Mouse (Mus musculus) embryonic stem cell, embryonic (primary cell): ENCODE results near the gene Appbp2.

ENCODE experiments used
- CTCF ChIA-PET, 4 experiments: fragments of 300-600 bp in 2 of 4; fragments of 350-600 bp in 2 of 4; sonication (Branson Sonifier 250); formaldehyde crosslinking; loops; one replicate each; lab custom pipeline; 2022; ENCODE audit warnings: inconsistent platforms in 2 of 4; lab: Charles Lee
- POLR2A ChIA-PET, 4 experiments: fragments of 300-600 bp in 2 of 4; fragments of 350-600 bp in 2 of 4; sonication (Branson Sonifier 250); formaldehyde crosslinking; loops; one replicate each; lab custom pipeline; 2022; ENCODE audit warnings: antibody characterized with exemption in 4 of 4, inconsistent platforms in 1 of 4; lab: Charles Lee

Gene Appbp2

DNA sequence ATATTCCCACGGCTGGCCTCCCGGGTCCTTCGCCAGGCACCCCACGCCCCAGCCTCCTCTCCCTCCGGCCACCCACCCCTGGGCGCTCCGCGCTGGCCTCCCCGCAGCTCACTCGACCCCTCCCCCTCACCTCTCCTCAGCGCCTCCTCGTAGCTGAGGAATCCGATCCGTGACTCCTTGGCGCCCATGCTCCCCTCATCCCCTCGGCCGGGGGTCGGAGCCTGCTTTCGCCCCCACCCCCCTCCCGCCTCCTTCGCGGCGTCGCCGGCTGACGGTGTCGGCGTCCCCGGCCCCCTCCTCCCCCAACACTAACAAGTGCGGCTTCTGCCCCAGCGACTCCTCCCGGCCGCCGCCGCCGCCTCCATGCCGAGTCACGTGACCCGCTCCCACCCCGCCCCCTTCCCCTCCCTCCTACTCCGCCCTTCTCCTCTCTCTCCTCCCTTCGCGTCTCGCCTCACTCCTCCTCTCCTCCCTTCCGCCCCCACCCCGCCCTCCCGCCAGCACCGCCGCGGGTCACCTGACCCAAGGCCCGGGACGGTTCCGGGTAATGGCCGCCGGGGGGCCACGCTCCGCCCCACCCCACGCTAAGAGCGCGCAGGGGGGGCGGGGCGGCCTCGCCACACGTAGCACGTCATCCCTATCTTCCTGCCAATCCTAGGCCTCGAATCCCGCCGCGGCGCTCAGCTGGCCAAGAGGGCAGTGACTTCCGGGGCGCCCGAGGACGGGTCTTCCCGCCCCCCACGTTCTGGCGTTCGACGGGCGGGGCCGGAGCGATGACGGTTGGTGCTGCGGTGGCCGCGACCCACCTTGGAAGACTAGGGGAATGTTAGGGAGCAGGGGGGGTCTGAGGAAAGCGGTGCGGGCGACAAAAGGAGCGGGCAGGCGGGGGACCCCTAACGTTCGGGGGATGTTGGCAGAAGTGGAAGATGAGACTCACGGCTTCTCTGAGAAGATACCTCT is 95.1 kb downstream of the Appbp2 start, which contains the start of gene Usp32:
Gene Usp32, minus strand, starts transcription at position 581 of the 960 bp plus-strand sequence.
- POLR2A ChIA-PET, result interaction anchor here in 3 of 4 experiments (0.5 to 3.5 kb wide), 29 partner anchors 9 to 270 kb away, joined by 3 to 14 read pairs (median 4); partner anchors contain the start of genes Ppm1d (in 2 of the 3), Appbp2 (in 1 of the 3), Bcas3 (in 1 of the 3) and Ggnbp2 (in 1 of the 3)
- CTCF ChIA-PET, result interaction anchor here in 2 of 4 experiments (0.6 to 1.6 kb wide), 2 partner anchors 155 to 221 kb away, joined by 4 to 6 read pairs; no protein-coding TSS in a partner anchor

DNA sequence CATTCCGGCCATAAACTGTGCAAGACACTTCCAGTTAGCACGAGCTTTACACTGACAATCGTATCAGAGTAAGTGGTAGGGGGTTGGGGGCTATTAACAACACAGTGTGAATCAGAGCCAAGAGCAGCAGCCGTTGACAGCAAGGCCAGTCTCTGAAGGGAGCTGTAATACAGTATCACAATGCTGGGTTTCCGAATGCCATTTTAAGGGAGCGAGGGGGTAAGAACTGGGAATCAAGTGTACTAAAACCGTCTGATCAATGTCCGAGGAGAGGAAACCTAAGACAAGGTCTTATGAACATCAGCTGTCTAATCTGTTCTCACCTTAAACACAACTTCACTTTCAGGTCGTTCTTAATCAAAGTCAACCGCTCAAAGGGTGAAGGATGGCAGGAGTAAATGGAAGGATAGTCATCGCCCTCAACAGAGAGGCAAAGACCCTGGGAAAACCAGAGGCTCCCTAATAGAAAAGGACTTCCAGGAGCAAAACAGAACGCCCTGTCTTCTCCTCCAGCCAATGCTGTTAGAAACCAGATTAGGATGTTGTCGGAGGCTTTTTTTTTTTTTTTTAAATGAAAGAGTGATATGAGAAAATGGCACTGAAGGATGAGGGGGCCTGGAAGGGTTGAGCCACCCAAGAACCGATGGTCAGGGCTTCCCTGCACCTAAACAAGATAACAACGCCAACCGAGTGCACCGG is 96.0 kb downstream of the Appbp2 start:
- CTCF ChIA-PET, result interaction anchor here in 1 of 4 experiments (0.6 kb wide), 1 partner anchor 156 kb away, joined by 4 read pairs; no protein-coding TSS in a partner anchor
- POLR2A ChIA-PET, result interaction anchor here in 3 of 4 experiments (0.5 to 3.5 kb wide), 14 partner anchors 8 to 1480 kb away, joined by 3 to 14 read pairs (median 4); partner anchors contain the start of genes Appbp2 (in 1 of the 3), Bcas3 (in 1 of the 3), Myo19 (in 1 of the 3) and Pigw (in 1 of the 3)
